Mouse (Mus musculus) erythroid progenitor cell, adult 5-6 weeks (primary cell): ENCODE results near the gene Slc25a47. TPM values are rescaled to one million over a fixed set of nuclear protein-coding genes. Genes with fewer than 3 reads are reported as not detected.
"Not testable (repeated sequence)": the region's sequence is repeated elsewhere in the genome, so short reads cannot be mapped to it uniquely, and the experiment has no call there.

Source experiments
- ATAC-seq: replicated peaks from 2 replicates; pipeline ENCODE4 v1.8.0; 2016; ENCODE audit warnings: moderate number of reproducible peaks, mild to moderate bottlenecking, moderate TSS enrichment, inconsistent platforms; ENCODE audit not compliant: poor library complexity, low FRiP score, severe bottlenecking
- total RNA-seq, 2 experiments: library from RNA; stranded (forward) in 1 of 2; stranded (reverse) in 1 of 2; fragments of 150-400 nt in 1 of 2; fragments of 186-747, 209-891 nt in 1 of 2; gene quantifications; 2 replicates each; pipeline versions ENCODE4 v1.2.3 to v1.2.4; 2015 to 2017; ENCODE audit warnings: low replicate concordance in 2 of 2

Gene Slc25a47
- total RNA-seq, 2 experiments from 2014 or later, result 1.3 to 5.3 TPM

DNA sequence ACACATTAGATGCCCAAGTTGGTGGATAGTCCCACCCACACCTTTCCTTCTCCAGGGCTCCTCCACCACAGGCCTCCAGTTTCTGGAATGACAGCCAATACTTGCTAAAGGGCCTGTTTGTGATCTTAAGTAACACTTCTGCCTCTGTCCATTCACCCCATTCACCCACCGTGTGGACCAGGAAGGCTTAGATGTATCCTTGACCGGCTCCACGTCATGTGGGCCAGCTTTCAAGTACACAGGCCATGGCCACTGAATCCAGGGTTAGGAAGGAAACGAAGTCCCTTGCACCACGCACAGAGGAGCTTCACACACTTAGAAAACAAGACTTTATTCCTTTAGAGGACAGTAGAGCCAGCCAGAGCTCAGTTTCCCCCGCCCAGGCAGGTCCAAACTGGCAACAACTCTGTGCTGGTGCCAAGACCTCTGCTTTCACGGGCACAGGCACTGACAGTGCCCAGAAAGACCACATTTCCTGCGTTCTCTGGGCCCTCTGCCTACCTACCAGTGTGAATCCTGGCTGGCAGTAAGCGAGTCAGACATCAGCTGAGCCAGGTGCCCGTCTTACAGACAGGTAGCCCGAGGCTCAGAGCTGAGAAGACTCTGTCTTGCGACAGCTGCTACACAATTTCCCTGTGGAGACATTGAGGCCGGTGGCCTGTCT lies 10.2 kb upstream of the Slc25a47 start:
- ATAC-seq, result no peak

DNA sequence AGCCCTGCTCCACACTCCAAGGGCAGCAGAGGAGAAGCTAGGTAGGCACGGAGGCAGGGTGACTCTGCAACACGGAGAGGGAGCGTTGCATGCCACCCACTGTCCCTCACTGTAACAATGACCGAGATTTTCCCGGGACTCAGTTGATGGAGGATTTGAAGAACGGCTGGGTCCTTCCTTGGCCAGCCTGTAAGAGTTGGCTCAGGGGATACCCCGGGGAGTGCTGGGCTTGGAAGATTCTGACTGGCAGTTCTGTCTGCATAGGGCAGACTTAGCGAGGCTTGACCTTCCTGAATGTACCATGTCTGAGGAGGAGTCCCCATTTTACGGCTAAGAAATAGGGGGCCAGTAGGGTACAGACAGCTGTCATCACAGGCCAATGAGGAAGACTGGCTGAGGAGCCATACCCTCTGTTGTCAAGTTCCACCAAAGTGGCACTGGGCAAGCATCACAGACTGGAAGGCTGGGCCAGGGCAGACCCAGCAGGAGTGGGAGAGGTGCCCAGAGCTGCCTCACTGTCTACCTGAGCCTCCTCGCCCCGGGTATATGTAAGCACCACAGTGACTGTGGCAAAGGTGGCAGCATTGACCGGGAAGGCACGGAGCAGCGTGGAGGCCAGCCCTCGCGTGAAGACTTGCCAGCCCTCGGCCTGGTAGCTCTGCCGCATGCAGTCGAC lies 9.4 kb upstream of the Slc25a47 start:
- no peak for ATAC-seq

DNA sequence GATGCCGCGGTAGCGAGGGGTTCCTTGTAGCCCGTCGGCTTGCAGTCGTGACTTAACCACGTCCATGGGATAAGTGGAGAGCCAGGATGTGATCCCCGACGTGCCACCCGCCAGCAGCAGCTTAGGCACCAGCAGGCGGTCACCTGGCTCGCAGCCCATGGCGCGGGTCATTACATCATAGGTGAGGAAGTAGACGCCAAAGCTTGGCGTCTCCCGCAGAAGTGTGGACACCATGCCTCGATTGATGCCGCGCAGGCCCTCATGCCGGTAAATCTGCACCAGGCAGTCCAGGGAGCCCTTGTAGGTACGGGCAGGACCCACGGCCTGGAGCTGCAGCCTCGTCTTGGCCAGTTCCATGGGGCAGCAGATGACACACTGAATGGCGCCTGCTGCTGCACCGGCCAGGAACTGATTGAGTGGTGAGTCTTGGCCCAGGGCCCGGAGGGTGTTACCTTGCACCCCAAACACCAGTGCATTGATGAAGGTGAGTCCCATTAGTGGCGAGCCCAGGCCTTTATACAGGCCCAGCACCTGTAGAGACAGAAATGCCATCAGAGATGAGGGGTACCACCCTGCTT lies 8.8 kb upstream of the Slc25a47 start:
- no peak for ATAC-seq

- ATAC-seq, result no peak
Measured at GRCm38 (mm10) chr12:108827641-108828040, 8.2 kb upstream of the Slc25a47 start.

GRCm38 (mm10) chr12:108829636-108830035 lies 6.2 kb upstream of the Slc25a47 start:
- ATAC-seq, result no peak

GRCm38 (mm10) chr12:108830358-108830757 lies 5.5 kb upstream of the Slc25a47 start:
- no peak for ATAC-seq

- no peak for ATAC-seq
Measured at GRCm38 (mm10) chr12:108831966-108832643, 3.7 kb upstream of the Slc25a47 start.

- ATAC-seq, result no peak
Measured at GRCm38 (mm10) chr12:108832851-108833250, 3.0 kb upstream of the Slc25a47 start.

GRCm38 (mm10) chr12:108833408-108833807 lies 2.4 kb upstream of the Slc25a47 start:
- ATAC-seq, result no peak

- ATAC-seq, result no peak
Measured at GRCm38 (mm10) chr12:108834337-108834736, 1.5 kb upstream of the Slc25a47 start.

DNA sequence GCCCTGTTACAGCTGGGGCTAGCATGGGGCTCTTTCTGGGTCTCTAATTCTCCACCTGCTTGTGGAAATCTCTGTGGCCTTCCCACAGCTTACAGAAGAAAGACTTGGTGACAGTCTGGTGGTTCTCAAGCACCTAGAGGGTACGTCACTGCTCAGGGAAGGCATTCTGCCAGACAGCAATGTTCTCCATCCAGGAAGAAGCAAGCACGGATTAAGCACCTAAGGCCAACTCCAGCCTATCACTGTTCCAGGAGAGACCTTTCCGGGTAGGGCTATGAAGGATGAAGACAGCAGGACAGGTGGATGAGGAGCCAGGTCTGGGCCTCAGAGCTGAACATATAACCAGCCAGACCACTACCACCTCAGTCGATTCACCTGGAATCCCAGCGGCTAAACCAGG lies 1.1 kb upstream of the Slc25a47 start:
- no peak for ATAC-seq

DNA sequence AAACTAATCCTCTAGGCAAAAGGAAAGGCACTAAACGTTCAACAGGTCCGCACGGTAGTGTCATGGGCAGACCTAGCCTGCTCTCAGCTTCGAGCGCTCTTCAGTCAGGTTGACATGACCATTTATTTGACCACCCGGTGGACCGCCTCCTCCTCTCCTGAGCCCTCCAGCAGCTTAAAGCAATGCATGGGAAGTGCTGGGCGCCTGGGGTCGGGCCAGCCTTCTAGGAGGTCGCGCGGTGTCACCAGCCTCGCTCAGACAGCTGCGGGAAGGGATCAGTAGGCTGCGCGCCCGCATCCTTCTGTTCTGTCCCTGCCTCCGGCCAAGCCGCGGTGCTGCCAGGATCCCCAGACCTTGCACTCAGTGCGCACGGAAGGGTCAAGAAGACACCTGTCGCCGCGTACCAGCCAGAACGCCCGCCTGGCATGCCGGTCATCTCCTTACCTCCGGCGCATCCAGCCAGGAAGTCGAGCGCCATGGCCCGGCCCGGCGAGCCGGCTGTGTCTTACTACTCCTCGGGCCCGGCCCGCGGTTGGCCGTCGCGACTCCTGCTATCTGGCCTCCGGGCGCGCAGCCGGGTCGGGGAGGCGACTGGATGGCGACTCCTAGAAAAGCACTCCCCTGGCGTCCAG lies 522 bp upstream of the Slc25a47 start:
- peak; percentile 6; the same call in 1 of the 2 replicates for ATAC-seq

DNA sequence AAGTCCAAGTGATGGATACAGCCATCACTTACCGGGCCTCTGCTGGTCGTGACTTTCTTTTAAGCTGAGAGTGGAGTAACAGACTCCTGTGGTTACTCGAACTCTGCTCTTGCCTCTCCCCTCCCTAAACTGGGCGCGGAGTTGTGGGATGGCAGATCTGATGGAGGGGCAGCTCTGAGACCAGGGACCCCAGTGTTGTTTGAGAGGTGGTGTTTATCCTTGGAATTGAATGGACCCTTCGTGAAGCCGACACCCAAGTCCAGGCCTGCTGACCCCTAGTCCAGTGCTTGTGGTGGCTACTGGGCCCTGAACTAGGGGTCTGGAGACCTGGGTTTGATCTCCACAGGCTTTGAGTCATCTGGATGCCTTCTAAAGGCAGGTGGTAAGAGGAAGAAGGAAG lies 876 bp downstream of the Slc25a47 start:
- no peak for ATAC-seq

GRCm38 (mm10) chr12:108841181-108841580 lies 5.3 kb downstream of the Slc25a47 start:
- no peak for ATAC-seq

- ATAC-seq, result no peak
Measured at GRCm38 (mm10) chr12:108842663-108843062, 6.8 kb downstream of the Slc25a47 start.

DNA sequence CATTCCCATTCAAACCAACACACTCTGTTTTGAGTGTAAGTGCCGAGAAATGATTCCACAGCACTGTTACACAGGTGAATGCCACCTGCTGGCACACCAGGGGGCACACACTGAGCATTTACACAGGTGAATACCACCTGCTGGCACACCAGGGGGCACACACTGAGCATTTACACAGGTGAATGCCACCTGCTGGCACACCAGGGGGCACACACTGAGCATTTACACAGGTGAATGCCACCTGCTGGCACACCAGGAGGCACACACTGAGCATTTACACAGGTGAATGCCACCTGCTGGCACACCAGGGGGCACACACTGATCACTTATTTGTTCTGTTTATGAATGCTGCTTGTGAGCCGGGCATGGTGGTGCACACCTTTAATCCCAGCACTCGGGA lies 12.2 kb downstream of the Slc25a47 start:
- not testable (repeated sequence) for ATAC-seq

- no peak for ATAC-seq
Measured at GRCm38 (mm10) chr12:108849488-108850022, 13.7 kb downstream of the Slc25a47 start.

GRCm38 (mm10) chr12:108850129-108850528 lies 14.3 kb downstream of the Slc25a47 start:
- ATAC-seq, result no peak

DNA sequence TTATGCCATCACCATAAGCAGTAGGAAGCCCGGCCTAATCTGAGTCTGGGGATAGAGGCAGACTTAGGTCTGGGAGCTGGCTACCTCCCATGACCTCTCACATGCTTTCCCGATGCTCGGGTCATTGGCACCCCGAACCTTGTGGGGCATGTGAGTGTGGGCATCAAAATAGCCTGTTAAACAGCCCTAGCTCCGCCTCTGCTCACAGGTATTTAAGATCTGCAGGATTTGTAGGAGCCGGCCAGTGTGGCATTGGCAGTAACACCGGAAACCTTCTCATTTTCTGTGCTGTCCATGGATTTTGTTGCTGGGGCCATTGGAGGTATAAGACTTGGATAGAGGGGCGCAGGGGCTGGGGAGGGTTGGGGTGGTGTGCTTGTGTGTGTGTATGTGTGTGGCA lies 15.0 kb downstream of the Slc25a47 start:
- ATAC-seq, result no peak

GRCm38 (mm10) chr12:108852822-108853221 lies 17.0 kb downstream of the Slc25a47 start:
- no peak for ATAC-seq
